ENCODE assay signal across 13 mouse cellular contexts in the genomic region with DNA sequence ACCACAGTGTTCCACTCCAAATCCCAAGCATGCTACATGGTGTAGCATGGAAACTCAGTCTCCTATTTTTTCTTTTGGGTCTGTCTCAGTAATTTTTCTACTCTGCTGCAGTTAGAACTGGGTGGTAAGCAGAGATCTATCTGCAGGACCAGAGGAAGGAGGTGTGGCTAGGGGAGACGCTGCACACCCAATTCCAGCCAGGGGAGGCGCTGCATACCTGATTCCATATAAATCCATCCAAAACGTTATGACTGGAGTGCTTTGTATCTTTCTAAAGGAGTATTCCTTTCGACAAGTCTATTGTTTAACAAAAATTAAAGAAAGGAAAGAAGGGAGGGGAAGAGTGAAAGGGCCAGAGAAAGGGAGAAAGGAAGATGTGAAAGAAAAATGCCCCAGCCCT.
A peak's percentile ranks its signal among the peaks of the same experiment; 100 is the strongest.
DNase-seq lines count a peak whose midpoint lies in the region; ATAC-seq and TF ChIP-seq lines count a peak whose summit lies in the region.
"Had no signal": no experiment of that assay in that cellular context is flagged by ENCODE, and none has a peak within 500 bp of the region (broad histone marks: within the 10 kb centered on the region; RNA-seq: fewer than 3 reads in every experiment).

No protein-coding gene starts in this region.

- H3K4me2 ChIP-seq in forebrain, postnatal 0 days (ENCODE audit: low read depth) = no peak overlapping the region

- no peak overlapping the region for H3K27ac ChIP-seq in forebrain, postnatal 0 days (ENCODE audit: low read depth, low read length)
- H3K27ac ChIP-seq in forebrain, embryonic 10.5 days = no peak overlapping the region

- 36% methylated on average over 4 of the region's 4 CpGs for WGBS in forebrain, postnatal 0 days
- 34% methylated on average over 4 of the region's 4 CpGs for WGBS in forebrain, embryonic 10.5 days

- no peaks in the 10 kb centered on the region for H3K9me3 ChIP-seq in forebrain, postnatal 0 days (ENCODE audit: low read length)
- H3K9me3 ChIP-seq in forebrain, embryonic 10.5 days = no peaks in the 10 kb centered on the region

- H3K36me3 ChIP-seq in forebrain, postnatal 0 days (ENCODE audit: insufficient read depth) = no peaks in the 10 kb centered on the region
- no peaks in the 10 kb centered on the region for H3K36me3 ChIP-seq in forebrain, embryonic 10.5 days (replicated peaks)

- no peak for DNase-seq in forebrain, postnatal 0 days
- no peak for DNase-seq in forebrain, embryonic 10.5 days (ENCODE audit: extremely low spot score, low spot score)
- peak; percentile 22 for DNase-seq in left cerebral cortex, postnatal 4 days
- DNase-seq in left cerebral cortex, adult 11 months (ENCODE audit: low spot score) = no peak
- DNase-seq in 3134 (ENCODE audit: extremely low read depth, insufficient read length, low spot score) (peak; percentile 13), ZHBTc4 (ENCODE audit: low read depth, low spot score) (peak; percentile 64)
- DNase-seq in spleen, postnatal 10 days (ENCODE audit: low spot score in 2 of 2) = no peak
- no peak for DNase-seq in right cerebral cortex, postnatal 36 days (ENCODE audit: low spot score in 2 of 2)
- DNase-seq: cerebellum, adult 11 months; heart, postnatal 10 days; kidney, postnatal 14 days had no signal

- ATAC-seq in forebrain, postnatal 0 days = no peak

- H3K27me3 ChIP-seq in forebrain, postnatal 0 days (ENCODE audit: insufficient read depth, low read length) = no peaks in the 10 kb centered on the region
- no peaks in the 10 kb centered on the region for H3K27me3 ChIP-seq in forebrain, embryonic 10.5 days (ENCODE audit: poor library complexity, severe bottlenecking)

- intact Hi-C loops in left cerebral cortex, postnatal 4 days (cut with DNase I) = no loop called here

- no peaks in the 10 kb centered on the region for H3K4me1 ChIP-seq in forebrain, postnatal 0 days (ENCODE audit: insufficient read depth)
- H3K4me1 ChIP-seq in forebrain, embryonic 10.5 days = peaks cover 8% of the 10 kb centered on the region

- TF ChIP-seq CTCF in forebrain, postnatal 0 days (IDR thresholded peaks at IDR 0.05; ENCODE audit: low read depth) = peak; percentile 45

- no peak overlapping the region for H3K9ac ChIP-seq in forebrain, postnatal 0 days

- no peak overlapping the region for H3K4me3 ChIP-seq in forebrain, postnatal 0 days (ENCODE audit: low read depth, low read length)
- H3K4me3 ChIP-seq in forebrain, embryonic 10.5 days = no peak overlapping the region
- H3K4me3 ChIP-seq: erythroblast, embryonic 14.5 days; myocyte had no signal

Comparison
In these comparisons a context has a peak if more than half of its experiments do, and no peak if none do; other contexts are left out.
1. DNase-seq: peak in left cerebral cortex, postnatal 4 days (single experiment), 3134 (single experiment) and ZHBTc4 (single experiment); none in forebrain, postnatal 0 days (single experiment), forebrain, embryonic 10.5 days (single experiment), left cerebral cortex, adult 11 months (single experiment), spleen, postnatal 10 days (0 of 2) and right cerebral cortex, postnatal 36 days (0 of 2).